ENCODE assay signal across 20 mouse cellular contexts in genomic region chr3:129470088-129470487, GRCm38 (mm10).
A peak's percentile ranks its signal among the peaks of the same experiment; 100 is the strongest.
DNase-seq lines count a peak whose midpoint lies in the region; ATAC-seq and TF ChIP-seq lines count a peak whose summit lies in the region.
"Had no signal": no experiment of that assay in that cellular context is flagged by ENCODE, and none has a peak within 500 bp of the region (broad histone marks: within the 10 kb centered on the region; RNA-seq: fewer than 3 reads in every experiment).

No protein-coding gene starts in this region.

- H3K27me3 ChIP-seq in liver, postnatal 0 days (ENCODE audit: insufficient read depth, low read length): no peaks in the 10 kb centered on the region
- H3K27me3 ChIP-seq in liver, embryonic 11.5 days (replicated peaks; ENCODE audit: control insufficient read depth, insufficient read depth, low read length): no peaks in the 10 kb centered on the region
- H3K27me3 ChIP-seq: embryonic facial prominence, embryonic 12.5 days; kidney, embryonic 15.5 days; liver, embryonic 13.5 days had no signal

- no peaks in the 10 kb centered on the region for H3K4me1 ChIP-seq in liver, postnatal 0 days (ENCODE audit: insufficient read depth)
- no peaks in the 10 kb centered on the region for H3K4me1 ChIP-seq in liver, embryonic 11.5 days (replicated peaks; ENCODE audit: control insufficient read depth, insufficient read depth, low read length)
- peaks cover 3% of the 10 kb centered on the region for H3K4me1 ChIP-seq in bone marrow, adult 2 months (ENCODE audit: control insufficient read depth, insufficient read depth, low read length)
- H3K4me1 ChIP-seq: embryonic facial prominence, embryonic 12.5 days; hindbrain, embryonic 10.5 days; kidney, embryonic 15.5 days had no signal

- H3K9me3 ChIP-seq in liver, postnatal 0 days (ENCODE audit: low read length): 0 out of 2 replicates have a peak, but pooled peaks cover 2% of the 10 kb centered on the region
- no peaks in the 10 kb centered on the region for H3K9me3 ChIP-seq in liver, embryonic 11.5 days (ENCODE audit: control insufficient read depth, low read length)
- H3K9me3 ChIP-seq: embryonic facial prominence, embryonic 12.5 days; kidney, embryonic 15.5 days; liver, embryonic 13.5 days had no signal

- no peak overlapping the region for H3K4me2 ChIP-seq in liver, postnatal 0 days (ENCODE audit: low read depth, low read length)
- H3K4me2 ChIP-seq in liver, embryonic 11.5 days: no peak overlapping the region
- H3K4me2 ChIP-seq: embryonic facial prominence, embryonic 12.5 days; heart, embryonic 11.5 days; kidney, embryonic 15.5 days; liver, embryonic 13.5 days; lung, embryonic 14.5 days; midbrain, embryonic 11.5 days had no signal

- peak; percentile 43 for ATAC-seq in liver, postnatal 0 days
- no peak for ATAC-seq in liver, embryonic 11.5 days (replicated peaks; ENCODE audit: low FRiP score)
- ATAC-seq in inflammation-experienced regulatory T-cells, adult 6 months: peak; percentile 28
- ATAC-seq: hindbrain, postnatal 0 days had no signal

- 37% methylated on average over 5 of the region's 5 CpGs for WGBS in liver, postnatal 0 days (ENCODE audit: insufficient replicate concordance)
- 51% methylated on average over 5 of the region's 5 CpGs for WGBS in liver, embryonic 11.5 days
- WGBS in bone marrow, adult 2 months: 13% methylated on average over 5 of the region's 5 CpGs

- intact Hi-C loops in left cerebral cortex, adult 2 months (cut with DNase I): no loop called here

- peak; percentile 25 for DNase-seq in liver, postnatal 0 days
- DNase-seq in liver, embryonic 11.5 days (ENCODE audit: low spot score): no peak
- peak; percentile 7 for DNase-seq in CD4-positive helper T cell, adult 2 months (ENCODE audit: low read depth, low spot score)
- DNase-seq in MN1 (ENCODE audit: low spot score): no peak
- DNase-seq in left cerebral cortex, adult 2 months (ENCODE audit: extremely low spot score in 1 of 2, low spot score in 2 of 2): no peak
- DNase-seq: adrenal gland, postnatal 36 days; cerebellum, adult 18-20 months; cerebellum, postnatal 14 days; kidney, adult 11 months; liver, embryonic 13.5 days; lung, embryonic 14.5 days; lung, postnatal 4 days had no signal

- no peak overlapping the region for H3K9ac ChIP-seq in liver, postnatal 0 days (replicated peaks)
- no peak overlapping the region for H3K9ac ChIP-seq in liver, embryonic 11.5 days (ENCODE audit: low read depth, low read length)
- H3K9ac ChIP-seq: embryonic facial prominence, embryonic 12.5 days; kidney, embryonic 15.5 days; liver, embryonic 13.5 days; lung, embryonic 14.5 days had no signal

- no peak for TF ChIP-seq POLR2A in bone marrow, adult 2 months (IDR thresholded peaks at IDR 0.05; ENCODE audit: borderline replicate concordance, control insufficient read depth, low read depth, low read length)

- no peak for TF ChIP-seq CTCF in liver, postnatal 0 days (IDR thresholded peaks at IDR 0.05; ENCODE audit: low read depth)
- no peak for TF ChIP-seq CTCF in bone marrow, adult 2 months (IDR thresholded peaks at IDR 0.05; ENCODE audit: control insufficient read depth, insufficient read depth, low read length)
- no peak for TF ChIP-seq CTCF in left cerebral cortex, adult 2 months (IDR thresholded peaks at IDR 0.05)

- 0 out of 2 replicates have a peak, but pooled peaks have one; percentile 15 for TF ChIP-seq EP300 in liver, postnatal 0 days (IDR thresholded peaks at IDR 0.05; ENCODE audit: low read depth)

- no peak overlapping the region for H3K27ac ChIP-seq in liver, postnatal 0 days (ENCODE audit: low read depth)
- no peak overlapping the region for H3K27ac ChIP-seq in liver, embryonic 11.5 days (ENCODE audit: low read depth, low read length)
- 0 out of 2 replicates have a peak overlapping the region, but pooled peaks have one; percentile 6 for H3K27ac ChIP-seq in bone marrow, adult 2 months (ENCODE audit: control insufficient read depth, insufficient read depth, low read depth, low read length, poor library complexity)
- no peak overlapping the region for H3K27ac ChIP-seq in left cerebral cortex, adult 2 months
- H3K27ac ChIP-seq: embryonic facial prominence, embryonic 12.5 days; hindbrain, embryonic 10.5 days; hindbrain, postnatal 0 days; kidney, embryonic 15.5 days; liver, embryonic 13.5 days had no signal

- no peak overlapping the region for H3K4me3 ChIP-seq in liver, postnatal 0 days (ENCODE audit: low read depth, low read length)
- H3K4me3 ChIP-seq in liver, embryonic 11.5 days (ENCODE audit: low read depth, low read length): no peak overlapping the region
- no peak overlapping the region for H3K4me3 ChIP-seq in bone marrow, adult 2 months (replicated peaks; ENCODE audit: control insufficient read depth, low read depth, low read length)
- no peak overlapping the region for H3K4me3 ChIP-seq in left cerebral cortex, adult 2 months
- H3K4me3 ChIP-seq: embryonic facial prominence, embryonic 12.5 days; hindbrain, embryonic 10.5 days; kidney, embryonic 15.5 days; liver, embryonic 13.5 days had no signal

- no peaks in the 10 kb centered on the region for H3K36me3 ChIP-seq in liver, postnatal 0 days (replicated peaks; ENCODE audit: insufficient read depth, low read length)
- no peaks in the 10 kb centered on the region for H3K36me3 ChIP-seq in liver, embryonic 11.5 days (ENCODE audit: control insufficient read depth, insufficient read depth, low read length)
- H3K36me3 ChIP-seq: embryonic facial prominence, embryonic 12.5 days; hindbrain, embryonic 10.5 days; kidney, embryonic 15.5 days; liver, embryonic 13.5 days had no signal

Comparison
In these comparisons a context has a peak if more than half of its experiments do, and no peak if none do; other contexts are left out.
1. DNase-seq: peak in liver, postnatal 0 days (single experiment) and CD4-positive helper T cell, adult 2 months (single experiment); none in liver, embryonic 11.5 days (single experiment), MN1 (single experiment) and left cerebral cortex, adult 2 months (0 of 2).